8 mouse cellular contexts compared by ENCODE assay signal in genomic region chr13:114075724-114076384, GRCm38 (mm10).
DNase-seq lines count a peak whose midpoint lies in the region; ATAC-seq and TF ChIP-seq lines count a peak whose summit lies in the region.
"Had no signal": no experiment of that assay in that cellular context is flagged by ENCODE, and none has a peak within 500 bp of the region (broad histone marks: within the 10 kb centered on the region; RNA-seq: fewer than 3 reads in every experiment).

No protein-coding gene starts in this region.

- TF ChIP-seq POLR2A in thymus, adult 2 months (IDR thresholded peaks at IDR 0.05; ENCODE audit: control insufficient read depth, extremely low read depth, insufficient read depth, low read length, poor library complexity): no peak

- intact Hi-C loops in left cerebral cortex, adult 2 months (cut with DNase I): loop anchor here (2.0 to 10.0 kb wide), 5 partner anchors 199 to 719 kb away; partner anchors contain the start of gene Ndufs4
- intact Hi-C loops in left cerebral cortex, postnatal 10 days (cut with DNase I): loop anchor here (10.0 kb wide), 1 partner anchor 379 kb away; the partner anchor contains the start of gene Fst
- intact Hi-C loops in heart, postnatal 10 days (cut with DNase I): loop anchor here (2.0 to 10.0 kb wide), 2 partner anchors 201 to 715 kb away; no protein-coding TSS in a partner anchor

- no peak overlapping the region for H3K27ac ChIP-seq in left cerebral cortex, adult 2 months
- H3K27ac ChIP-seq in liver, embryonic 13.5 days: no peak overlapping the region
- no peak overlapping the region for H3K27ac ChIP-seq in thymus, adult 2 months (ENCODE audit: control insufficient read depth, insufficient read depth, low read length)

- no peaks in the 10 kb centered on the region for H3K9me3 ChIP-seq in G1E (replicated peaks)
- H3K9me3 ChIP-seq in liver, embryonic 13.5 days (replicated peaks): no peaks in the 10 kb centered on the region

- DNase-seq in left cerebral cortex, adult 2 months (ENCODE audit: extremely low spot score in 1 of 2, low spot score in 2 of 2): peak in 1 of 2 experiments; percentile 39
- no peak for DNase-seq in left cerebral cortex, postnatal 10 days (ENCODE audit: extremely low spot score in 1 of 2, low spot score in 2 of 2)
- DNase-seq in G1E (ENCODE audit: low spot score): no peak
- peak; percentile 44 for DNase-seq in c-Kit-positive CD71-negative TER-119-negative erythroid progenitor cells, embryonic 14.5 days (ENCODE audit: low read depth)
- peak; percentile 39 to 76 for DNase-seq in heart, postnatal 10 days
- DNase-seq in liver, embryonic 13.5 days: no peak
- peak; percentile 68 for DNase-seq in thymus, adult 2 months

- TF ChIP-seq CTCF in left cerebral cortex, adult 2 months (IDR thresholded peaks at IDR 0.05): peak; percentile 77
- peak; percentile 56 for TF ChIP-seq CTCF in G1E (IDR thresholded peaks at IDR 0.05; ENCODE audit: low read depth, low read length)
- no peak for TF ChIP-seq CTCF in thymus, adult 2 months (IDR thresholded peaks at IDR 0.05; ENCODE audit: borderline replicate concordance, control insufficient read depth, extremely low read depth, insufficient read depth, low read length, poor library complexity)

- no peak overlapping the region for H3K9ac ChIP-seq in liver, embryonic 13.5 days

- WGBS in liver, embryonic 13.5 days (ENCODE audit: insufficient replicate concordance): 63% methylated on average over 9 of the region's 9 CpGs
- 77% methylated on average over 9 of the region's 9 CpGs for WGBS in thymus, adult 2 months

- H3K27me3 ChIP-seq in G1E (ENCODE audit: insufficient read depth, low read length): no peaks in the 10 kb centered on the region
- no peaks in the 10 kb centered on the region for H3K27me3 ChIP-seq in liver, embryonic 13.5 days
- no peaks in the 10 kb centered on the region for H3K27me3 ChIP-seq in thymus, adult 2 months (ENCODE audit: control insufficient read depth, insufficient read depth, low read length)

- H3K4me2 ChIP-seq in liver, embryonic 13.5 days: no peak overlapping the region

- no peak overlapping the region for H3K4me3 ChIP-seq in left cerebral cortex, adult 2 months
- H3K4me3 ChIP-seq in G1E (ENCODE audit: low read depth, low read length): no peak overlapping the region
- H3K4me3 ChIP-seq in liver, embryonic 13.5 days (replicated peaks): no peak overlapping the region
- no peak overlapping the region for H3K4me3 ChIP-seq in thymus, adult 2 months (ENCODE audit: control insufficient read depth, insufficient read depth, low read length)
- H3K4me3 ChIP-seq: erythroblast, embryonic 14.5 days had no signal

- H3K4me1 ChIP-seq in G1E (ENCODE audit: insufficient read depth, low read depth, low read length): no peaks in the 10 kb centered on the region
- H3K4me1 ChIP-seq in liver, embryonic 13.5 days (replicated peaks): no peaks in the 10 kb centered on the region
- H3K4me1 ChIP-seq in thymus, adult 2 months (replicated peaks; ENCODE audit: control insufficient read depth, insufficient read depth, low read length): no peaks in the 10 kb centered on the region

- no peak for ATAC-seq in G1E (ENCODE audit: extremely low read depth, insufficient number of reproducible peaks, low FRiP score, poor library complexity, severe bottlenecking)
- ATAC-seq in liver, embryonic 13.5 days (ENCODE audit: low read depth): 0 out of 2 replicates have a peak, but pooled peaks have one; percentile 26

- H3K36me3 ChIP-seq in G1E (replicated peaks): peaks cover 84% of the 10 kb centered on the region
- no peaks in the 10 kb centered on the region for H3K36me3 ChIP-seq in liver, embryonic 13.5 days
- no peaks in the 10 kb centered on the region for H3K36me3 ChIP-seq in thymus, adult 2 months (ENCODE audit: control insufficient read depth, insufficient read depth, low read length)

Comparison
In these comparisons a context has a peak if more than half of its experiments do, and no peak if none do; other contexts are left out.
1. DNase-seq: peak in c-Kit-positive CD71-negative TER-119-negative erythroid progenitor cells, embryonic 14.5 days (single experiment), heart, postnatal 10 days (2 of 2) and thymus, adult 2 months (single experiment); none in left cerebral cortex, postnatal 10 days (0 of 2), G1E (single experiment) and liver, embryonic 13.5 days (single experiment).